Mouse (Mus musculus) kidney, embryonic 15.5 days (tissue): ENCODE data around the gene Agpat4. TPM values are rescaled to one million over a fixed set of nuclear protein-coding genes. Genes with fewer than 3 reads are reported as not detected.

Source experiments
- ATAC-seq: fragments of 200-750 bp; cut with Nextera tagmentation; replicated peaks from 2 replicates; pipeline ENCODE4 v1.8.0; 2017; ENCODE audit warnings: moderate TSS enrichment; ENCODE audit not compliant: low FRiP score
- H3K27ac ChIP-seq: fragments of 300-500 bp; sonication (generic); 2 replicates; pipeline ENCODE4 v1.5.1; 2015; ENCODE audit warnings: mild to moderate bottlenecking, inconsistent platforms
- H3K27me3 ChIP-seq: fragments of 300-500 bp; sonication (generic); 2 replicates; pipeline ENCODE4 v1.6.1; 2015; ENCODE audit warnings: inconsistent platforms
- H3K36me3 ChIP-seq: fragments of 300-500 bp; sonication (generic); 2 replicates; pipeline ENCODE4 v1.6.1; 2015; ENCODE audit warnings: inconsistent platforms
- H3K4me1 ChIP-seq: fragments of 300-500 bp; sonication (generic); 2 replicates; pipeline ENCODE4 v1.6.1; 2015; ENCODE audit warnings: inconsistent platforms
- H3K4me2 ChIP-seq: fragments of 300-500 bp; sonication (generic); 2 replicates; pipeline ENCODE4 v1.6.1; 2015; ENCODE audit warnings: moderate library complexity, mild to moderate bottlenecking, inconsistent platforms
- H3K4me3 ChIP-seq: fragments of 300-500 bp; sonication (generic); replicated peaks from 2 replicates; pipeline ENCODE4 v1.5.1; 2015; ENCODE audit warnings: mild to moderate bottlenecking, inconsistent platforms
- H3K9ac ChIP-seq: fragments of 300-500 bp; sonication (generic); 2 replicates; pipeline ENCODE4 v1.6.1; 2015; ENCODE audit warnings: mild to moderate bottlenecking, inconsistent platforms
- H3K9me3 ChIP-seq: fragments of 300-500 bp; sonication (generic); replicated peaks from 2 replicates; pipeline ENCODE4 v1.6.1; 2016; ENCODE audit warnings: inconsistent platforms
- WGBS: fragments of 180-500 bp; shearing (Covaris S2); methylation state at CpG from one replicate; pipeline ENCODE4 v1.1.7; 2015; ENCODE audit warnings: mixed read lengths; 5-methylcytosine and 5-hydroxymethylcytosine counted together
- polyA plus RNA-seq: library from polyadenylated mRNA; unstranded; fragments of >200 nt; fragmentation: Nextera tagmentation; extraction: Ambion mirVana; gene quantifications from 2 replicates; pipeline ENCODE4 v1.2.1, GENCODE M21; 2015

Agpat4 gene
- polyA plus RNA-seq, 1 experiment from 2014 or later = 37.2 TPM

- WGBS = 97% methylated on average over 19 of the region's 19 CpGs
- Histone ChIP-seq H3K27ac (no peak overlapping the region), H3K9ac (no peak overlapping the region), H3K9me3 (peaks cover 5% of the 10 kb centered on the region; the same call in 1 of the 2 replicates), H3K36me3 (peaks cover 85% of the 10 kb centered on the region), H3K27me3 (no peaks in the 10 kb centered on the region), H3K4me2 (no peak overlapping the region), H3K4me3 (no peak overlapping the region), H3K4me1 (no peaks in the 10 kb centered on the region)
- ATAC-seq = no peak
Measured at GRCm38 (mm10) chr17:12249783-12250504, 131.4 kb downstream of the Agpat4 start.

GRCm38 (mm10) chr17:12250581-12250980 lies 132.1 kb downstream of the Agpat4 start:
- H3K4me2 ChIP-seq = no peak overlapping the region
- peaks cover 86% of the 10 kb centered on the region for H3K36me3 ChIP-seq
- no peak overlapping the region for H3K27ac ChIP-seq
- 95% methylated on average over 9 of the region's 9 CpGs for WGBS
- ATAC-seq = no peak
- no peak overlapping the region for H3K4me3 ChIP-seq
- no peak overlapping the region for H3K9ac ChIP-seq
- H3K9me3 ChIP-seq = peaks cover 5% of the 10 kb centered on the region; the same call in 1 of the 2 replicates
- H3K4me1 ChIP-seq = no peaks in the 10 kb centered on the region
- H3K27me3 ChIP-seq = no peaks in the 10 kb centered on the region

- H3K27me3 ChIP-seq = no peaks in the 10 kb centered on the region
- ATAC-seq = no peak
- peaks cover 5% of the 10 kb centered on the region; the same call in 1 of the 2 replicates for H3K9me3 ChIP-seq
- no peak overlapping the region for H3K9ac ChIP-seq
- H3K36me3 ChIP-seq = peaks cover 96% of the 10 kb centered on the region
- WGBS = 97% methylated on average over 11 of the region's 11 CpGs
- H3K27ac ChIP-seq = no peak overlapping the region
- H3K4me2 ChIP-seq = no peak overlapping the region
- H3K4me1 ChIP-seq = no peaks in the 10 kb centered on the region
- H3K4me3 ChIP-seq = no peak overlapping the region
Measured at GRCm38 (mm10) chr17:12256142-12256541, 137.6 kb downstream of the Agpat4 start.

DNA sequence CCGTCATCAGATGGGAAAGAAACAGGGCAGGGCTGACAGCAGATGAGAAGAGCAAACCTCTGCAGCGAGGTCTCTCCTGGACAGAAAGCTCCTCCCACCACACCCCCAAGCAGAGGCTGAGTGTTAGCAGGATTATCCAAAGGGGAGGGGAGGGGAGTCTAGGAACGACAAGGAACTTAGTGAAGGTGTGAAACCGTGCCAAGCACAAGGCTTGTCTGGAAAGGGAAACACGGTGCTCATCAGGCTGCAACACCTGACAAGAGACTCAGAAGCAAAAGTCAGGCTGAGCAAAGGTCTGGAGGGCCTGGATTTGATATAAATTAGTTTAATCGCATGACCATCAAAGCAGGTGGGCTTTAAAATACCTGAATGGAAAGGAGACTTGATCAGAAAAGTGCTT lies 140.0 kb downstream of the Agpat4 start:
- Histone ChIP-seq H3K9ac (no peak overlapping the region), H3K27ac (no peak overlapping the region), H3K36me3 (peaks cover 89% of the 10 kb centered on the region), H3K9me3 (no peaks in the 10 kb centered on the region), H3K27me3 (no peaks in the 10 kb centered on the region), H3K4me2 (no peak overlapping the region), H3K4me1 (peaks cover 13% of the 10 kb centered on the region), H3K4me3 (no peak overlapping the region)
- 61% methylated on average over 6 of the region's 6 CpGs for WGBS
- ATAC-seq = no peak

GRCm38 (mm10) chr17:12259957-12260356 lies 141.5 kb downstream of the Agpat4 start:
- Histone ChIP-seq H3K4me3 (no peak overlapping the region), H3K9me3 (no peaks in the 10 kb centered on the region), H3K27ac (no peak overlapping the region), H3K36me3 (peaks cover 74% of the 10 kb centered on the region), H3K27me3 (no peaks in the 10 kb centered on the region), H3K4me2 (no peak overlapping the region), H3K9ac (no peak overlapping the region), H3K4me1 (peaks cover 20% of the 10 kb centered on the region)
- 90% methylated on average over 8 of the region's 8 CpGs for WGBS
- no peak for ATAC-seq

GRCm38 (mm10) chr17:12261376-12261775 lies 142.9 kb downstream of the Agpat4 start:
- H3K36me3 ChIP-seq = peaks cover 60% of the 10 kb centered on the region
- ATAC-seq = no peak

DNA sequence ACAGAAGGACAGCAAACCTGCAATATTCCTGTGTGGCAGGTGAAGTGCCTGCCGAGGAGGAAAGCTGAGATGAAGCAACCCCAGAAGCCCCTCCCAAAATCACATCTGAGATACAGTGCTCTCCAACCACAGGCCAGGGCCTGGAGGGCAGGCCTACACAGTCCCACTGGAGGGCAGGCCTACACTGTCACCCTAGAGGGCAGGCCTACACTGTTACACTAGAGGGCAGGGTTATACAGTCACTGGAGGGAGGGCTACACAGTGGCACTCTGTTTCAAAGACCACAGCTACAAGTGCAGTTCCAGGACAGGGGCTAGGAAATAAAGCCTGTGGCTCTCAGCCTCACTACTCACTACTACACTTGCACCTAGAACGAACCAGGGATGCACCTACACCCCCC lies 143.4 kb downstream of the Agpat4 start:
- ATAC-seq = peak; percentile 64
- no peak overlapping the region for H3K27ac ChIP-seq
- 67% methylated on average over 2 of the region's 2 CpGs for WGBS
- H3K9me3 ChIP-seq = no peaks in the 10 kb centered on the region
- H3K27me3 ChIP-seq = no peaks in the 10 kb centered on the region
- no peak overlapping the region for H3K9ac ChIP-seq
- H3K4me3 ChIP-seq = no peak overlapping the region
- peaks cover 55% of the 10 kb centered on the region for H3K36me3 ChIP-seq
- peaks cover 37% of the 10 kb centered on the region for H3K4me1 ChIP-seq
- no peak overlapping the region for H3K4me2 ChIP-seq

More at GRCm38 (mm10) chr17:12261376-12261775, 142.9 kb downstream of the Agpat4 start:
- no peak overlapping the region for H3K4me3 ChIP-seq
- H3K9ac ChIP-seq = no peak overlapping the region
- no peaks in the 10 kb centered on the region for H3K27me3 ChIP-seq
- H3K4me2 ChIP-seq = no peak overlapping the region
- H3K9me3 ChIP-seq = no peaks in the 10 kb centered on the region
- peaks cover 32% of the 10 kb centered on the region for H3K4me1 ChIP-seq
- WGBS = 65% methylated on average over 7 of the region's 7 CpGs
- H3K27ac ChIP-seq = no peak overlapping the region

DNA sequence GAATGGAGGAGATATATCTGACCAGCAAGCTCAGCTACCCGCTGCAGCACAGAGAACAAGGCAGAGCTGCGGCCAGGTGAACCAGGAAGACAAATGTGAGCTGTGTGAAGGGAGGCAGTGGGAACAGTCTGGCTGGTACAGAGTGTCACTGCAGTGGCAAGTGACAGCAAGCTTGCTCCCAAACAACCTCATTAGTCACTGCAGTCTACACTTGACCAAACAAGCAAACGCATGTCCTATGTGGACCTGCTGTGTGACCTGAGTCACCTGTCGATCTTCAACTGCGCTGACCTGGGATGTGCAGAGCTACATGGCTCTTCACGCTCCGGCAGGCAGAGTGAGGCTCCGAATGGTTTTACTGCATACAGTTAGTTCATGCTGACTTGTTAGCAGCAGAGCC lies 144.3 kb downstream of the Agpat4 start:
- Histone ChIP-seq H3K27ac (peak overlapping the region; percentile 51; the same call in 1 of the 2 replicates), H3K36me3 (peaks cover 45% of the 10 kb centered on the region), H3K27me3 (no peaks in the 10 kb centered on the region), H3K4me2 (no peak overlapping the region), H3K9ac (no peak overlapping the region), H3K4me3 (no peak overlapping the region), H3K4me1 (peaks cover 46% of the 10 kb centered on the region), H3K9me3 (no peaks in the 10 kb centered on the region)
- 72% methylated on average over 8 of the region's 8 CpGs for WGBS
- ATAC-seq = 0 out of 2 replicates have a peak, but pooled peaks have one; percentile 11

GRCm38 (mm10) chr17:12263787-12264186 lies 145.3 kb downstream of the Agpat4 start:
- ATAC-seq = no peak
- H3K36me3 ChIP-seq = peaks cover 36% of the 10 kb centered on the region
- WGBS = 70% methylated on average over 13 of the region's 13 CpGs

GRCm38 (mm10) chr17:12264293-12264692 lies 145.8 kb downstream of the Agpat4 start:
- Histone ChIP-seq H3K4me3 (no peak overlapping the region), H3K9ac (no peak overlapping the region), H3K27ac (no peak overlapping the region), H3K27me3 (no peaks in the 10 kb centered on the region), H3K36me3 (peaks cover 33% of the 10 kb centered on the region), H3K4me2 (no peak overlapping the region), H3K9me3 (no peaks in the 10 kb centered on the region), H3K4me1 (peaks cover 54% of the 10 kb centered on the region)
- 76% methylated on average over 3 of the region's 3 CpGs for WGBS
- no peak for ATAC-seq

More at GRCm38 (mm10) chr17:12263787-12264186, 145.3 kb downstream of the Agpat4 start:
- H3K27ac ChIP-seq = no peak overlapping the region
- no peak overlapping the region for H3K4me2 ChIP-seq
- H3K4me3 ChIP-seq = no peak overlapping the region
- H3K9me3 ChIP-seq = no peaks in the 10 kb centered on the region
- peaks cover 49% of the 10 kb centered on the region for H3K4me1 ChIP-seq
- H3K27me3 ChIP-seq = no peaks in the 10 kb centered on the region
- no peak overlapping the region for H3K9ac ChIP-seq

DNA sequence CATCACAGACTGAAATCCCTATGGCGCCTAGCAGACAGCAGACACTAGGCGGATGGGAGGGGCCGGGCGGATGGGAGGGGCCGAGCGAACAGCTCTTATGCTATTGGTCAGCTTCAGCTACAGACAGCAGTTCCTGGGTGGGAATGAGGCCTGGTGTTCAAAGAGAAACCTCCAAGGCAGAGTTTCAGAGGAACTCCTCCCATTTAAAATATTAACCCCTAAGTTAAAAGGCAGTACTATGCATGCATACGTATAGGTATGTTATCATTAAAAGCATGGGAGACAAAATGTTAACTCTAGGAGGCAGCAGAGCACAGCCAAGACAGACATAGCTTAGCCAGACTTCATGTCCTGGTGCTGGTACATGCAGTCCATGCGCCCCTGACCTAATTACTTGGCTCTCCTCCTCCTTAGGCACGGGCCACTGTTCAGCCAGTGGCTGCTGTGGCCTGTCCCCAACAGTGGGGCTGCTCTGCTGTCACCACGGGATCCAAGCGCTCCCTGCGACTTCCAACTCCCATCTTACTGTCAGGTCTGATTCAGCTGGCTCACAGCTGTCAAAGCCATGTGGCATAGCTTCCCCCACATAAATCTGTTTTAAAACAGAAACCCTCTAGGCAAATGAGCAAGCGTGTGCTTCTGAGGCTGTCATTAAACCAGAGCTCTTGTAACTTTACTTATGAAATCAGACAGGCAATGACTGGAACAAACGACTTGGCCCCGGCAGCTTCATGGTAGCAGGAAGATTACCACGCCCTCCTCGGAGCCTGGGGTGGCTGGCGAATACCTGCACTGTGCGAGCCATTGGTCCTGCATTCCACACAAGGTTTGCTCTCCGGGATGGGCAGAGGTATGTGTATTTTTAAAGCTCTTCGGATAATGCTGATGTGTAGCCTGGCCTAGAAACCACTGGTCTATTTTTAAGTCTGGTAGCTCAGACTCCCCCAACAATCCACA lies 147.7 kb downstream of the Agpat4 start:
- peak; percentile 71 for ATAC-seq
- WGBS = 42% methylated on average over 21 of the region's 21 CpGs
- Histone ChIP-seq H3K27ac (peak overlapping the region; percentile 75), H3K4me2 (peak overlapping the region; percentile 33), H3K9me3 (no peaks in the 10 kb centered on the region), H3K27me3 (no peaks in the 10 kb centered on the region), H3K4me1 (peaks cover 60% of the 10 kb centered on the region), H3K36me3 (peaks cover 37% of the 10 kb centered on the region), H3K4me3 (no peak overlapping the region), H3K9ac (no peak overlapping the region)

DNA sequence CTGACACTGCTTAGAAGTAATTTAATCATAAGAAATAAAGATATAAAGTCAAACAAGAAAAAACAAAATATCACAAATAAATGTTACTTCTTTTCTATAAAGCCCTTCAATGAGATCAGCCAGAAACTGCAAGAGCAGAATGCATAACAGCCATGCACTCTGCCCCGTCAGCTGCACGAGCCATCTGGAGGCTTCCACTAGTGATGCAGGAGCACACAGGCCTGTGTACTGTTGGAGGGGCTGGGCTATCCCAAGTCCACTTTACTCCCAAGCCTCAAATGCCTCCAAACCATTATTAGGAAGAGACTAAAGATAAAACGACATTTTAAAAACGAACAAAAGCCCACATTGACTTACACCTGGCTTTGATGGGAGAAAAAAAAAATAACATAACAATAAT lies 149.6 kb downstream of the Agpat4 start:
- H3K27ac ChIP-seq = no peak overlapping the region
- 81% methylated on average over 4 of the region's 4 CpGs for WGBS
- no peaks in the 10 kb centered on the region for H3K27me3 ChIP-seq
- H3K4me2 ChIP-seq = no peak overlapping the region
- no peak overlapping the region for H3K4me3 ChIP-seq
- H3K36me3 ChIP-seq = peaks cover 38% of the 10 kb centered on the region
- H3K9me3 ChIP-seq = no peaks in the 10 kb centered on the region
- H3K4me1 ChIP-seq = peaks cover 52% of the 10 kb centered on the region
- no peak overlapping the region for H3K9ac ChIP-seq
- ATAC-seq = no peak
